Mouse (Mus musculus): ENCODE measurements around the gene Stmn1.

GRCm38 (mm10) chr4:134485151-134485900 lies 17.2 kb downstream of the Stmn1 start:
- TF ChIP-seq POLR2A (IDR thresholded peaks at IDR 0.05; ENCODE audit: borderline replicate concordance, extremely low read depth, insufficient read depth, insufficient read length, poor library complexity, severe bottlenecking), result no peak
- no peak for TF ChIP-seq CTCF (IDR thresholded peaks at IDR 0.05; ENCODE audit: borderline replicate concordance, extremely low read depth, insufficient read depth, insufficient read length)

Measured in brain, embryonic 14.5 days (tissue).